Mouse (Mus musculus): ENCODE data around the gene Kcnh3. TPM values are rescaled to one million over a fixed set of nuclear protein-coding genes. Genes with fewer than 3 reads are reported as not detected.

Kcnh3 gene
- polyA plus RNA-seq, 1 experiment from 2014 or later: 0.12 TPM

DNA sequence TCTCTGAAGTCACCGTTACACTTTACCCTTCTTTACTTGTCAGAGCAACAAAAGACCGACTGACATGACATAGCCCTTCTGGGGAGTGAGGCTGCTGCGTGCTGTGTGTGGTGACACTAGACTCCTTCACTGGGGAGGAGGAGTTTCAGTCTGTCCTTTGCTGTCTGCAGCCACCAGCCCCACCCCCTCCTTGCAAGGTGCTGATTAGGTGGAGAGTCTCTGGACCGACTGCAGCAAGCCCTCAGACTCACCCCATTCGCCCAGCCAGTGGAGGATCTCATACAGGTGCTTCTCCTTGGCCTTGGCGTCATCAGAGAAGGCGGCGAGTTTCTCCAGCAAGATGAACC lies 60.5 kb downstream of the Kcnh3 start:
- ATAC-seq (ENCODE audit: insufficient number of reproducible peaks, insufficient read depth, low FRiP score, low read depth): no peak
- H3K27me3 ChIP-seq (ENCODE audit: control insufficient read depth, insufficient read depth, low read length): no peaks in the 10 kb centered on the region
- H3K27ac ChIP-seq (replicated peaks in 1 of 2; ENCODE audit: control insufficient read depth in 1 of 2, insufficient read depth in 1 of 2, low read depth in 2 of 2, low read length in 2 of 2): no peak overlapping the region
- peaks cover 0 to 5% of the 10 kb centered on the region in 2 experiments; a peak in 2 of 4 replicates for H3K4me1 ChIP-seq (ENCODE audit: control insufficient read depth in 2 of 2, insufficient read depth in 2 of 2, low read length in 2 of 2)
- 41% methylated on average over 8 of the region's 8 CpGs for WGBS
- H3K9me3 ChIP-seq (ENCODE audit: control insufficient read depth, low read length): no peaks in the 10 kb centered on the region
- no peak overlapping the region for H3K4me3 ChIP-seq (ENCODE audit: control insufficient read depth in 1 of 2, insufficient read depth in 1 of 2, low read depth in 1 of 2, low read length in 2 of 2)
- no peak overlapping the region for H3K9ac ChIP-seq (ENCODE audit: low read length)
- no peaks in the 10 kb centered on the region for H3K36me3 ChIP-seq (ENCODE audit: control insufficient read depth, insufficient read depth, low read length)
- H3K4me2 ChIP-seq (ENCODE audit: low read length): no peak overlapping the region

DNA sequence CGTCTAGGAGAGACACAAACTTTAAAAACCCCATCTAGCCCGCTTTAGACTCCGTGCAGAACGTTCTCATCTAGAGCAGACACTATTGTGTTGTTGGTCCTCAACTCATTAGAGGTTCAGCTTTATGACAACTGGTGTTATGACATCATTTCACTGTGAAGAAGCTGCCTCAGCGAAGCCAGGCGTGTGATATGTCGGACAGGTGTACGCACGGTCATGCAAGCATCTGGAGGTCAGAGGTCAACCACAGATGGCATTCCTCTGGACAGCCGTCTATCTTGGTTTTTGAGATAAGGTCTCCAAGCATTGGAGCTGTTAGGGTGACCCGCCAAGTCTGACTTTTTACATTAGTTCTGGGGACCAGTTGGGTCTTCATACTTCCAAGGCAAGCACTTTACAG lies 65.9 kb downstream of the Kcnh3 start:
- Histone ChIP-seq H3K36me3 (ENCODE audit: control insufficient read depth, insufficient read depth, low read length) (no peaks in the 10 kb centered on the region), H3K27me3 (ENCODE audit: control insufficient read depth, insufficient read depth, low read length) (no peaks in the 10 kb centered on the region), H3K4me1 (ENCODE audit: control insufficient read depth in 2 of 2, insufficient read depth in 2 of 2, low read length in 2 of 2) (peaks cover 0 to 5% of the 10 kb centered on the region in 2 experiments; a peak in 3 of 4 replicates), H3K4me2 (ENCODE audit: low read length) (no peak overlapping the region), H3K9me3 (ENCODE audit: control insufficient read depth, low read length) (no peaks in the 10 kb centered on the region), H3K4me3 (ENCODE audit: control insufficient read depth in 1 of 2, insufficient read depth in 1 of 2, low read depth in 1 of 2, low read length in 2 of 2) (no peak overlapping the region), H3K9ac (ENCODE audit: low read length) (no peak overlapping the region), H3K27ac (replicated peaks in 1 of 2; ENCODE audit: control insufficient read depth in 1 of 2, insufficient read depth in 1 of 2, low read depth in 2 of 2, low read length in 2 of 2) (no peak overlapping the region)
- 72% methylated on average over 11 of the region's 11 CpGs for WGBS
- no peak for ATAC-seq (ENCODE audit: insufficient number of reproducible peaks, insufficient read depth, low FRiP score, low read depth)

Other genes with a start within 250 kb of the Kcnh3 start
- gene Tuba1c, start 195.0 kb upstream of the Kcnh3 start, polyA plus RNA-seq (2014; fragmentation: Nextera tagmentation; extraction: Ambion mirVana): 143 and 146 TPM in 2 replicates
- gene Prph, start 169.7 kb upstream of the Kcnh3 start, polyA plus RNA-seq (2014; fragmentation: Nextera tagmentation; extraction: Ambion mirVana): 0.36 and 3.2 TPM in 2 replicates
- gene Troap, start 150.3 kb upstream of the Kcnh3 start, polyA plus RNA-seq (2014; fragmentation: Nextera tagmentation; extraction: Ambion mirVana): 14.8 and 16.5 TPM in 2 replicates
- gene C1ql4, start 137.0 kb upstream of the Kcnh3 start, polyA plus RNA-seq (2014; fragmentation: Nextera tagmentation; extraction: Ambion mirVana): 0.27 and 0.41 TPM in 2 replicates
- gene Dnajc22, start 131.7 kb upstream of the Kcnh3 start, polyA plus RNA-seq (2014; fragmentation: Nextera tagmentation; extraction: Ambion mirVana): 0.93 and 1.3 TPM in 2 replicates
- 34.8 and 35.9 TPM in 2 replicates for gene Spats2, start 98.9 kb upstream of the Kcnh3 start, polyA plus RNA-seq (2014; fragmentation: Nextera tagmentation; extraction: Ambion mirVana)
- 167 and 173 TPM in 2 replicates for gene Mcrs1, start 27.1 kb downstream of the Kcnh3 start, polyA plus RNA-seq (2014; fragmentation: Nextera tagmentation; extraction: Ambion mirVana)
- 31.2 and 38.0 TPM in 2 replicates for gene Prpf40b, start 70.2 kb downstream of the Kcnh3 start, polyA plus RNA-seq (2014; fragmentation: Nextera tagmentation; extraction: Ambion mirVana)
- 0.36 TPM in 1 of 2 replicates, not detected in the other for gene Fam186b, start 71.0 kb downstream of the Kcnh3 start, polyA plus RNA-seq (2014; fragmentation: Nextera tagmentation; extraction: Ambion mirVana)
- 14.4 and 15.0 TPM in 2 replicates for gene Fmnl3, start 145.6 kb downstream of the Kcnh3 start, polyA plus RNA-seq (2014; fragmentation: Nextera tagmentation; extraction: Ambion mirVana)
- 235 and 239 TPM in 2 replicates for gene Tmbim6, start 168.0 kb downstream of the Kcnh3 start, polyA plus RNA-seq (2014; fragmentation: Nextera tagmentation; extraction: Ambion mirVana)
- gene Nckap5l, start 232.9 kb downstream of the Kcnh3 start, polyA plus RNA-seq (2014; fragmentation: Nextera tagmentation; extraction: Ambion mirVana): 7.5 and 9.2 TPM in 2 replicates
- gene Bcdin3d, start 249.9 kb downstream of the Kcnh3 start, polyA plus RNA-seq (2014; fragmentation: Nextera tagmentation; extraction: Ambion mirVana): 11.8 and 12.5 TPM in 2 replicates